Mouse (Mus musculus) MEL (cell line): ENCODE measurements around the gene Ahcyl1. TPM values are rescaled to one million over a fixed set of nuclear protein-coding genes. Genes with fewer than 3 reads are reported as not detected.
A peak's percentile ranks its signal among the peaks of the same experiment; 100 is the strongest.

Experiments used
- DNase-seq: peaks from one replicate; pipeline ENCODE4 v3.0.0; 2011; ENCODE audit warnings: low read depth, low spot score
- H3K27ac ChIP-seq: 2 replicates; pipeline ENCODE4 v1.5.1; 2012; ENCODE audit warnings: low read depth, mild to moderate bottlenecking, control low read depth, low read length, moderate library complexity; ENCODE audit not compliant: control insufficient read depth
- H3K27me3 ChIP-seq, 2 experiments: fragments of 150-350 bp in 1 of 2; sonication (generic) in 1 of 2; 2 replicates each; pipeline ENCODE4 v1.6.1; 2012; ENCODE audit warnings: low read length in 2 of 2, mild to moderate bottlenecking in 2 of 2, improper control_type of control experiment in 1 of 2, moderate library complexity in 1 of 2; ENCODE audit not compliant: insufficient read depth in 2 of 2, control insufficient read depth in 1 of 2
- H3K36me3 ChIP-seq, 2 experiments: 2 replicates each; pipeline ENCODE4 v1.6.1; 2012 to 2014; ENCODE audit warnings: low read length in 2 of 2, improper control_type of control experiment in 1 of 2, inconsistent platforms in 1 of 2, mild to moderate bottlenecking in 1 of 2; ENCODE audit not compliant: insufficient read depth in 2 of 2, control insufficient read depth in 1 of 2
- H3K4me1 ChIP-seq, 2 experiments: fragments of 150-350 bp in 1 of 2; sonication (generic) in 1 of 2; 2 replicates each; pipeline ENCODE4 v1.6.1; 2012; ENCODE audit warnings: low read length in 2 of 2, improper control_type of control experiment in 1 of 2, mild to moderate bottlenecking in 1 of 2; ENCODE audit not compliant: insufficient read depth in 2 of 2, control insufficient read depth in 1 of 2
- H3K4me3 ChIP-seq, 2 experiments: fragments of 150-350 bp in 1 of 2; sonication (generic) in 1 of 2; 2 replicates each; pipeline ENCODE4 v1.5.1; 2012; ENCODE audit warnings: low read depth in 2 of 2, low read length in 2 of 2, mild to moderate bottlenecking in 2 of 2, moderate library complexity in 2 of 2, control low read depth in 1 of 2, improper control_type of control experiment in 1 of 2; ENCODE audit not compliant: control insufficient read depth in 1 of 2, insufficient read depth in 1 of 2
- H3K79me2 ChIP-seq: 2 replicates; pipeline ENCODE4 v1.6.1; 2012; ENCODE audit warnings: mild to moderate bottlenecking, low read length, moderate library complexity; ENCODE audit not compliant: control insufficient read depth, poor library complexity, insufficient read depth
- H3K9ac ChIP-seq: 2 replicates; pipeline ENCODE4 v1.6.1; 2012; ENCODE audit warnings: low read depth, mild to moderate bottlenecking, control low read depth, low read length, moderate library complexity; ENCODE audit not compliant: control insufficient read depth, poor library complexity, severe bottlenecking
- H3K9me3 ChIP-seq: fragments of 150-350 bp; sonication (generic); replicated peaks from 2 replicates; pipeline ENCODE4 v1.6.1; 2012; ENCODE audit warnings: mild to moderate bottlenecking, low read length, improper control_type of control experiment, moderate library complexity; ENCODE audit not compliant: insufficient read depth
- CHD1 ChIP-seq: IDR thresholded peaks from 2 replicates; pipeline ENCODE4 v1.6.1; 2012; ENCODE audit warnings: low read depth, mild to moderate bottlenecking, inconsistent platforms, low read length, improper control_type of control experiment
- CHD2 ChIP-seq: IDR thresholded peaks from 2 replicates; pipeline ENCODE4 v1.6.1; 2011; ENCODE audit warnings: low read length, improper control_type of control experiment
- ELF1 ChIP-seq: IDR thresholded peaks from 2 replicates; pipeline ENCODE4 v1.6.1; 2014; ENCODE audit warnings: low read depth, mild to moderate bottlenecking, inconsistent platforms, low read length, improper control_type of control experiment, moderate library complexity
- EP300 ChIP-seq, 2 experiments: IDR thresholded peaks; 2 replicates each; pipeline ENCODE4 v1.6.1; 2011; ENCODE audit warnings: improper control_type of control experiment in 2 of 2, low read length in 2 of 2, low read depth in 1 of 2, mild to moderate bottlenecking in 1 of 2
- ETS1 ChIP-seq: IDR thresholded peaks from 2 replicates; pipeline ENCODE4 v1.6.1; 2012; ENCODE audit warnings: low read depth, mild to moderate bottlenecking, inconsistent platforms, low read length, improper control_type of control experiment, moderate library complexity
- GABPA ChIP-seq: IDR thresholded peaks from 2 replicates; pipeline ENCODE4 v1.6.1; 2012; ENCODE audit warnings: low read depth, mild to moderate bottlenecking, inconsistent platforms, low read length, improper control_type of control experiment, moderate library complexity
- HCFC1 ChIP-seq: IDR thresholded peaks from 2 replicates; pipeline ENCODE4 v1.6.1; 2012; ENCODE audit warnings: low read depth, mild to moderate bottlenecking, inconsistent platforms, low read length, improper control_type of control experiment, moderate library complexity
- KAT2A ChIP-seq: conservative IDR thresholded peaks from 2 replicates; pipeline ENCODE4 v1.6.1; 2012; ENCODE audit warnings: low read depth, low read length, improper control_type of control experiment, inconsistent platforms
- MAFK ChIP-seq: IDR thresholded peaks from 2 replicates; pipeline ENCODE4 v1.6.1; 2011; ENCODE audit warnings: low read depth, mild to moderate bottlenecking, low read length, improper control_type of control experiment, borderline replicate concordance
- MAZ ChIP-seq: IDR thresholded peaks from 2 replicates; pipeline ENCODE4 v1.6.1; 2012; ENCODE audit warnings: low read depth, mild to moderate bottlenecking, inconsistent platforms, low read length, improper control_type of control experiment
- MEF2A ChIP-seq: IDR thresholded peaks from 2 replicates; pipeline ENCODE4 v1.6.1; 2014; ENCODE audit warnings: low read depth, mild to moderate bottlenecking, inconsistent platforms, low read length, improper control_type of control experiment; ENCODE audit not compliant: poor library complexity, insufficient replicate concordance, severe bottlenecking; ENCODE audit errors: extremely low read depth
- MXI1 ChIP-seq: IDR thresholded peaks from 2 replicates; pipeline ENCODE4 v1.6.1; 2011; ENCODE audit warnings: mild to moderate bottlenecking, low read depth, low read length, improper control_type of control experiment
- MYB ChIP-seq: IDR thresholded peaks from 2 replicates; pipeline ENCODE4 v1.6.1; 2011; ENCODE audit warnings: mild to moderate bottlenecking, low read depth, low read length, improper control_type of control experiment
- MYC ChIP-seq: IDR thresholded peaks from 2 replicates; pipeline ENCODE4 v1.6.1; 2011; ENCODE audit warnings: low read depth, mild to moderate bottlenecking, low read length, improper control_type of control experiment, moderate library complexity
- NELFE ChIP-seq: IDR thresholded peaks from 2 replicates; pipeline ENCODE4 v1.6.1; 2011; ENCODE audit warnings: low read depth, low read length, improper control_type of control experiment
- NRF1 ChIP-seq: IDR thresholded peaks from 2 replicates; pipeline ENCODE4 v1.6.1; 2014; ENCODE audit warnings: low read depth, mild to moderate bottlenecking, inconsistent platforms, low read length, improper control_type of control experiment, moderate library complexity; ENCODE audit not compliant: poor library complexity, insufficient read depth, severe bottlenecking
- POLR2A ChIP-seq, 2 experiments: IDR thresholded peaks; 2 replicates each; pipeline ENCODE4 v1.6.1; 2011 to 2012; ENCODE audit warnings: low read length in 2 of 2, mild to moderate bottlenecking in 2 of 2, control low read depth in 1 of 2, improper control_type of control experiment in 1 of 2, low read depth in 1 of 2, moderate library complexity in 1 of 2; ENCODE audit not compliant: control insufficient read depth in 1 of 2, insufficient read depth in 1 of 2, poor library complexity in 1 of 2
- POLR2AphosphoS2 ChIP-seq: IDR thresholded peaks from 2 replicates; pipeline ENCODE4 v1.6.1; 2011; ENCODE audit warnings: low read length, improper control_type of control experiment
- RAD21 ChIP-seq: IDR thresholded peaks from 2 replicates; pipeline ENCODE4 v1.6.1; 2011; ENCODE audit warnings: mild to moderate bottlenecking, low read depth, low read length, improper control_type of control experiment
- RCOR1 ChIP-seq: IDR thresholded peaks from 2 replicates; pipeline ENCODE4 v1.6.1; 2012; ENCODE audit warnings: low read depth, mild to moderate bottlenecking, inconsistent platforms, low read length, improper control_type of control experiment
- SIN3A ChIP-seq: IDR thresholded peaks from 2 replicates; pipeline ENCODE4 v1.6.1; 2012; ENCODE audit warnings: low read length, improper control_type of control experiment, inconsistent platforms
- SMC3 ChIP-seq: IDR thresholded peaks from 2 replicates; pipeline ENCODE4 v1.6.1; 2011; ENCODE audit warnings: low read depth, low read length, improper control_type of control experiment
- TAL1 ChIP-seq: IDR thresholded peaks from 2 replicates; pipeline ENCODE4 v1.6.1; 2012; ENCODE audit warnings: mild to moderate bottlenecking, inconsistent platforms, low read length, moderate library complexity, mixed read lengths
- TBP ChIP-seq: IDR thresholded peaks from 2 replicates; pipeline ENCODE4 v1.8.0; 2011; ENCODE audit warnings: low read depth, low read length, improper control_type of control experiment
- TCF12 ChIP-seq: IDR thresholded peaks from 2 replicates; pipeline ENCODE4 v1.6.1; 2014; ENCODE audit warnings: low read depth, mild to moderate bottlenecking, inconsistent platforms, low read length, improper control_type of control experiment, moderate library complexity
- UBTF ChIP-seq: IDR thresholded peaks from 2 replicates; pipeline ENCODE4 v1.6.1; 2012; ENCODE audit warnings: low read depth, mild to moderate bottlenecking, inconsistent platforms, low read length, improper control_type of control experiment, moderate library complexity, borderline replicate concordance; ENCODE audit not compliant: insufficient read depth
- ZNF384 ChIP-seq: IDR thresholded peaks from 2 replicates; pipeline ENCODE4 v1.6.1; 2012; ENCODE audit warnings: low read depth, mild to moderate bottlenecking, inconsistent platforms, low read length, improper control_type of control experiment
- polyA plus RNA-seq, 2 experiments: library from polyadenylated mRNA; stranded (reverse) in 1 of 2; unstranded in 1 of 2; fragments of >175 nt in 1 of 2; fragments of >200 nt in 1 of 2; gene quantifications; 2 replicates each; pipeline versions ENCODE4 v1.2.1 to v1.2.4; 2012; ENCODE audit warnings: low replicate concordance in 2 of 2, low read depth in 1 of 2; ENCODE audit not compliant: insufficient read length in 2 of 2, insufficient read depth in 1 of 2, missing spikeins in 1 of 2
- total RNA-seq: library from RNA; depleted of rRNA; stranded (reverse); fragments of 300-350 nt; gene quantifications from 2 replicates; pipeline ENCODE4 v1.2.3, GENCODE M21; 2012

Gene Ahcyl1
- total and polyA plus RNA-seq, 3 experiments = 28.0 to 105 (median 104) TPM

- Histone ChIP-seq H3K27ac (peak within 1 kb of the TSS; percentile 72), H3K27me3 (peaks cover 0 to 8% of the 10 kb centered on the region in 2 experiments; a peak in 1 of 4 replicates), H3K36me3 (peaks cover 0 to 6% of the 10 kb centered on the region in 2 experiments; a peak in 3 of 4 replicates), H3K4me3 (peak within 1 kb of the TSS; percentile 65 to 81), H3K9me3 (no peaks in the 10 kb centered on the region), H3K79me2 (peaks cover 6% of the 10 kb centered on the region), H3K4me1 (peaks cover 0 to 14% of the 10 kb centered on the region in 2 experiments; a peak in 3 of 4 replicates), H3K9ac (peak within 1 kb of the TSS; percentile 93)
- no peak for TF ChIP-seq CHD1
- TF ChIP-seq MEF2A = no peak
- TF ChIP-seq CHD2 = peak; percentile 93
- no peak for TF ChIP-seq TAL1
- TF ChIP-seq EP300 (IDR thresholded peaks at IDR 0.05; ENCODE audit: low read depth in 1 of 2, low read length in 2 of 2) = no peak
- no peak for TF ChIP-seq RAD21
- TF ChIP-seq MYB = no peak
- peak; percentile 69 for TF ChIP-seq SIN3A
- TF ChIP-seq TBP = peak; percentile 83
- TF ChIP-seq ETS1 = no peak
- no peak; the same call in 1 of the 2 replicates for TF ChIP-seq KAT2A
- TF ChIP-seq GABPA = no peak
- TF ChIP-seq HCFC1 = peak; percentile 83
- TF ChIP-seq MAFK = no peak
- peak; percentile 70 for TF ChIP-seq TCF12
- TF ChIP-seq RCOR1 = no peak
- 0 out of 2 replicates have a peak, but pooled peaks have one; percentile 25 for TF ChIP-seq NRF1
- peak; percentile 56; the same call in 1 of the 2 replicates for TF ChIP-seq MXI1
- no peak for TF ChIP-seq MAZ
- TF ChIP-seq NELFE = peak; percentile 92
- TF ChIP-seq POLR2AphosphoS2 = no peak; the same call in 1 of the 2 replicates
- no peak for TF ChIP-seq ZNF384
- 0 out of 2 replicates have a peak, but pooled peaks have one; percentile 16 for TF ChIP-seq MYC
- no peak for TF ChIP-seq UBTF
- TF ChIP-seq ELF1 = 0 out of 2 replicates have a peak, but pooled peaks have one; percentile 50
- TF ChIP-seq SMC3 = no peak
- peak; percentile 71 to 84; a peak in 3 of 4 replicates for TF ChIP-seq POLR2A (IDR thresholded peaks at IDR 0.05; ENCODE audit: control insufficient read depth in 1 of 2, insufficient read depth in 1 of 2, low read depth in 1 of 2, low read length in 2 of 2, poor library complexity in 1 of 2)
- DNase-seq = peak; percentile 96
These were observed 64.8 kb downstream of the Ahcyl1 start, which contains the start of gene Strip1 for GRCm38 (mm10) chr3:107631523-107631958. Strip1 (minus strand) TSS chr3:107631694.
